Mouse (Mus musculus) lung, embryonic 16.5 days (tissue): Measurements from ENCODE around the gene Gm11939. TPM values are rescaled to one million over a fixed set of nuclear protein-coding genes. Genes with fewer than 3 reads are reported as not detected.
"Not testable (repeated sequence)": the region's sequence is repeated elsewhere in the genome, so short reads cannot be mapped to it uniquely, and the experiment has no call there.

Source experiments
- ATAC-seq: fragments of 200-750 bp; cut with Nextera tagmentation; 2 replicates; pipeline ENCODE4 v1.8.0; 2017; ENCODE audit warnings: low read depth, mild to moderate bottlenecking, moderate library complexity
- H3K27ac ChIP-seq: fragments of 300-500 bp; sonication (generic); 2 replicates; pipeline ENCODE4 v1.5.1; 2014; ENCODE audit warnings: mild to moderate bottlenecking, control low read depth, low read length
- H3K27me3 ChIP-seq: fragments of 300-500 bp; sonication (generic); 2 replicates; pipeline ENCODE4 v1.6.1; 2014; ENCODE audit warnings: low read depth, low read length, mixed read lengths; ENCODE audit not compliant: control insufficient read depth, insufficient read depth
- H3K36me3 ChIP-seq: fragments of 300-500 bp; sonication (generic); 2 replicates; pipeline ENCODE4 v1.6.1; 2014; ENCODE audit warnings: low read length; ENCODE audit not compliant: control insufficient read depth, insufficient read depth
- H3K4me1 ChIP-seq: fragments of 300-500 bp; sonication (generic); replicated peaks from 2 replicates; pipeline ENCODE4 v1.6.1; 2014; ENCODE audit warnings: low read length, mixed read lengths; ENCODE audit not compliant: control insufficient read depth, insufficient read depth
- H3K4me2 ChIP-seq: fragments of 300-500 bp; sonication (generic); 2 replicates; pipeline ENCODE4 v1.6.1; 2014; ENCODE audit warnings: low read depth, low read length, control low read depth
- H3K4me3 ChIP-seq: fragments of 300-500 bp; sonication (generic); 2 replicates; pipeline ENCODE4 v1.5.1; 2014; ENCODE audit warnings: mild to moderate bottlenecking, low read length, control low read depth
- H3K9ac ChIP-seq: fragments of 300-500 bp; sonication (generic); 2 replicates; pipeline ENCODE4 v1.6.1; 2014; ENCODE audit warnings: low read length, control low read depth
- H3K9me3 ChIP-seq: fragments of 300-500 bp; sonication (generic); 2 replicates; pipeline ENCODE4 v1.6.1; 2016; ENCODE audit warnings: low read length; ENCODE audit not compliant: control insufficient read depth
- WGBS: fragments of 180-500 bp; shearing (Covaris S2); extraction: QIAGEN DNeasy Blood & Tissue Kit; methylation state at CpG from one replicate; pipeline ENCODE4 v1.1.7; 2014; 5-methylcytosine and 5-hydroxymethylcytosine counted together
- polyA plus RNA-seq: library from polyadenylated mRNA; unstranded; fragments of >200 nt; fragmentation: Nextera tagmentation; extraction: Ambion mirVana; gene quantifications from 2 replicates; pipeline ENCODE4 v1.2.1, GENCODE M21; 2015

Gene Gm11939
- not detected in 2 replicates for polyA plus RNA-seq

- no peak for ATAC-seq
These were observed at the start of gene Gm11939 for GRCm38 (mm10) chr11:99559366-99559765. TSS of gene Gm11939 (minus strand) at chr11:99559466.

GRCm38 (mm10) chr11:99603208-99603607, 43.9 kb upstream of the Gm11939 start, which contains the start of gene Gm11938:
TSS of gene Gm11938 (minus strand) at chr11:99603308.
- H3K27me3 ChIP-seq, H3K4me2 ChIP-seq, H3K4me1 ChIP-seq, H3K9me3 ChIP-seq, H3K36me3 ChIP-seq, H3K4me3 ChIP-seq, ATAC-seq, H3K9ac ChIP-seq, H3K27ac ChIP-seq: not testable (repeated sequence)
- WGBS: 50% methylated on average over 1 of the region's 1 CpGs

More at GRCm38 (mm10) chr11:99559366-99559765, at the start of gene Gm11939:
- Histone ChIP-seq H3K4me1 (no peaks in the 10 kb centered on the region), H3K4me3 (no peak within 1 kb of the TSS), H3K27me3 (no peaks in the 10 kb centered on the region), H3K9ac (no peak within 1 kb of the TSS), H3K4me2 (no peak within 1 kb of the TSS), H3K27ac (no peak within 1 kb of the TSS), H3K36me3 (no peaks in the 10 kb centered on the region), H3K9me3 (no peaks in the 10 kb centered on the region)
- WGBS: 82% methylated on average over 9 of the region's 9 CpGs

- not testable (repeated sequence) for H3K4me3 ChIP-seq, H3K27ac ChIP-seq, H3K9me3 ChIP-seq, H3K36me3 ChIP-seq, H3K9ac ChIP-seq, H3K4me2 ChIP-seq, H3K27me3 ChIP-seq, H3K4me1 ChIP-seq, ATAC-seq
- WGBS: 58% methylated on average over 6 of the region's 6 CpGs
These were observed 38.5 kb upstream of the Gm11939 start, which contains the start of gene Krtap9-3 for GRCm38 (mm10) chr11:99597742-99598141. TSS of gene Krtap9-3 (minus strand) at chr11:99598105.

GRCm38 (mm10) chr11:99590981-99591380, 31.7 kb upstream of the Gm11939 start, which contains the start of gene Krtap1-3:
TSS of gene Krtap1-3 (minus strand) at chr11:99591339.
- Histone ChIP-seq H3K27me3 (no peaks in the 10 kb centered on the region), H3K9ac (no peak within 1 kb of the TSS), H3K4me3 (no peak within 1 kb of the TSS), H3K36me3 (no peaks in the 10 kb centered on the region), H3K9me3 (no peaks in the 10 kb centered on the region), H3K4me2 (no peak within 1 kb of the TSS), H3K27ac (no peak within 1 kb of the TSS), H3K4me1 (no peaks in the 10 kb centered on the region)
- WGBS: 69% methylated on average over 6 of the region's 6 CpGs
- ATAC-seq: no peak

GRCm38 (mm10) chr11:99585096-99585495, 25.8 kb upstream of the Gm11939 start:
- Histone ChIP-seq H3K9ac (no peak overlapping the region), H3K27ac (no peak overlapping the region), H3K36me3 (no peaks in the 10 kb centered on the region), H3K4me2 (no peak overlapping the region), H3K9me3 (no peaks in the 10 kb centered on the region), H3K4me3 (no peak overlapping the region), H3K4me1 (no peaks in the 10 kb centered on the region), H3K27me3 (no peaks in the 10 kb centered on the region)
- 71% methylated on average over 7 of the region's 7 CpGs for WGBS
- ATAC-seq: no peak

GRCm38 (mm10) chr11:99583245-99583704, 24.0 kb upstream of the Gm11939 start, which contains the start of gene Krtap1-4:
TSS of gene Krtap1-4 (minus strand) at chr11:99583654.
- whole genome bisulfite sequencing: 79% methylated on average over 5 of the region's 5 CpGs
- H3K4me3 ChIP-seq: no peak within 1 kb of the TSS
- no peaks in the 10 kb centered on the region for H3K9me3 ChIP-seq
- no peak within 1 kb of the TSS for H3K4me2 ChIP-seq
- H3K27ac ChIP-seq: no peak within 1 kb of the TSS
- no peak for ATAC-seq
- H3K27me3 ChIP-seq: no peaks in the 10 kb centered on the region
- no peaks in the 10 kb centered on the region for H3K4me1 ChIP-seq
- no peaks in the 10 kb centered on the region for H3K36me3 ChIP-seq
- no peak within 1 kb of the TSS for H3K9ac ChIP-seq

GRCm38 (mm10) chr11:99581564-99581963, 22.3 kb upstream of the Gm11939 start:
- Histone ChIP-seq H3K4me3 (no peak overlapping the region), H3K4me2 (no peak overlapping the region), H3K27me3 (no peaks in the 10 kb centered on the region), H3K27ac (no peak overlapping the region), H3K36me3 (no peaks in the 10 kb centered on the region), H3K9ac (no peak overlapping the region), H3K4me1 (no peaks in the 10 kb centered on the region), H3K9me3 (no peaks in the 10 kb centered on the region)
- WGBS: 53% methylated on average over 6 of the region's 6 CpGs
- no peak for ATAC-seq

- Histone ChIP-seq H3K9ac (no peak overlapping the region), H3K27ac (no peak overlapping the region), H3K9me3 (no peaks in the 10 kb centered on the region), H3K4me2 (no peak overlapping the region), H3K4me3 (no peak overlapping the region), H3K36me3 (no peaks in the 10 kb centered on the region), H3K27me3 (no peaks in the 10 kb centered on the region), H3K4me1 (no peaks in the 10 kb centered on the region)
- ATAC-seq: no peak
- 64% methylated on average over 5 of the region's 5 CpGs for WGBS
These were observed 21.8 kb upstream of the Gm11939 start for GRCm38 (mm10) chr11:99581051-99581450.

GRCm38 (mm10) chr11:99580636-99581035, 21.4 kb upstream of the Gm11939 start, which contains the start of gene Krtap1-5:
TSS of gene Krtap1-5 (minus strand) at chr11:99581016.
- H3K27me3 ChIP-seq: no peaks in the 10 kb centered on the region
- H3K9ac ChIP-seq: no peak within 1 kb of the TSS
- H3K36me3 ChIP-seq: no peaks in the 10 kb centered on the region
- H3K27ac ChIP-seq: no peak within 1 kb of the TSS
- H3K9me3 ChIP-seq: no peaks in the 10 kb centered on the region
- 83% methylated on average over 6 of the region's 6 CpGs for WGBS
- H3K4me1 ChIP-seq: no peaks in the 10 kb centered on the region
- H3K4me3 ChIP-seq: no peak within 1 kb of the TSS
- H3K4me2 ChIP-seq: no peak within 1 kb of the TSS
- ATAC-seq: no peak
